Mouse (Mus musculus) C3H10T1/2 (cell line): ENCODE data around the gene Gm4567. TPM values are rescaled to one million over a fixed set of nuclear protein-coding genes. Genes with fewer than 3 reads are reported as not detected.

Source experiments
- polyA plus RNA-seq, 2 experiments: library from polyadenylated mRNA; unstranded; fragments of >200 nt; fragmentation: generic; extraction: Trizol; gene quantifications; one replicate each; pipeline ENCODE4 v1.2.1; 2012; ENCODE audit warnings: missing spikeins in 2 of 2

Gene Gm4567
- not detected for polyA plus RNA-seq

GRCm38 (mm10) chr7:22719610-22720009 lies at the start of gene Gm4567:
Gm4567 (minus strand) TSS chr7:22719710.

GRCm38 (mm10) chr7:22761397-22761796 lies 41.9 kb upstream of the Gm4567 start, which contains the start of gene Vmn1r157:
Vmn1r157 (plus strand) TSS chr7:22761697.

GRCm38 (mm10) chr7:22692217-22692616 lies 27.3 kb downstream of the Gm4567 start, which contains the start of gene Gm8693:
Gm8693 (minus strand) TSS chr7:22692317.

Other genes starting within 250 kb of the Gm4567 start
- gene Vmn1r151, start 220.0 kb downstream of the Gm4567 start, polyA plus RNA-seq, result not detected
- not detected for gene Vmn1r152, start 196.7 kb downstream of the Gm4567 start, polyA plus RNA-seq
- not detected for gene Gm8677, start 184.8 kb downstream of the Gm4567 start, polyA plus RNA-seq
- not detected for gene Gm4201, start 154.4 kb downstream of the Gm4567 start, polyA plus RNA-seq
- gene Gm4565, start 131.6 kb downstream of the Gm4567 start, polyA plus RNA-seq, result not detected
- not detected for gene Vmn1r155, start 61.7 kb downstream of the Gm4567 start, polyA plus RNA-seq
- gene Gm8693, start 27.4 kb downstream of the Gm4567 start, polyA plus RNA-seq, result not detected
- not detected for gene Vmn1r157, start 42.0 kb upstream of the Gm4567 start, polyA plus RNA-seq
- not detected for gene Vmn1r158, start 71.1 kb upstream of the Gm4567 start, polyA plus RNA-seq
- gene Vmn1r159, start 123.9 kb upstream of the Gm4567 start, polyA plus RNA-seq, result not detected
- gene Vmn1r160, start 151.5 kb upstream of the Gm4567 start, polyA plus RNA-seq, result not detected